Mouse (Mus musculus): ENCODE measurements around the gene Slc22a19. TPM values are rescaled to one million over a fixed set of nuclear protein-coding genes. Genes with fewer than 3 reads are reported as not detected.
"Not testable (repeated sequence)": the region's sequence is repeated elsewhere in the genome, so short reads cannot be mapped to it uniquely, and the experiment has no call there.

Gene Slc22a19
- polyA plus RNA-seq (2015; fragmentation: Nextera tagmentation; extraction: Ambion mirVana) = not detected in 2 replicates

DNA sequence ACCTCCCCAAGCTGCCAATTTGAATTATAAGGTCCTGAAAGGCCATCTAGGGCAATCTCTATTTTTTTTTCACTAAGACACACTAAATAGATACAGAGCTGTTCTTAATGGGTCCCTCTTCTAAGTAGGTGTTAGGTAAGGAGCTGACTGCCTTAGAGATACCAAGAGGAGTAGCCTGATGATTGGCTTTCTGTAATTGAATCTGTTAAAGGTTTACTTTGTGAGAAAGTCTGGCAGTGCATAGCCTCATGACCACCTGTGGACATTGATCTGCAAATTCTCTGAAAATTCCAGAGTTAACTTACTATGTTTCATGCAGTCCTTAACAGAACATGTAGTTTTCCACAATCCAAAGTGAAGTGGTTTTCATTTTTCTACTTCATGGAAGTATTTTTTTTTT lies at the start of gene Slc22a19:
Gene Slc22a19, minus strand, starts transcription at position 163 of the 400 bp plus-strand sequence.
- no peak within 1 kb of the TSS for H3K4me2 ChIP-seq (replicated peaks)
- no peak within 1 kb of the TSS for H3K9ac ChIP-seq
- H3K36me3 ChIP-seq = no peaks in the 10 kb centered on the region
- ATAC-seq (ENCODE audit: low FRiP score, low read depth) = no peak
- H3K27ac ChIP-seq = no peak within 1 kb of the TSS
- H3K4me3 ChIP-seq = no peak within 1 kb of the TSS
- no peaks in the 10 kb centered on the region for H3K4me1 ChIP-seq
- H3K9me3 ChIP-seq = no peaks in the 10 kb centered on the region
- H3K27me3 ChIP-seq = no peaks in the 10 kb centered on the region

DNA sequence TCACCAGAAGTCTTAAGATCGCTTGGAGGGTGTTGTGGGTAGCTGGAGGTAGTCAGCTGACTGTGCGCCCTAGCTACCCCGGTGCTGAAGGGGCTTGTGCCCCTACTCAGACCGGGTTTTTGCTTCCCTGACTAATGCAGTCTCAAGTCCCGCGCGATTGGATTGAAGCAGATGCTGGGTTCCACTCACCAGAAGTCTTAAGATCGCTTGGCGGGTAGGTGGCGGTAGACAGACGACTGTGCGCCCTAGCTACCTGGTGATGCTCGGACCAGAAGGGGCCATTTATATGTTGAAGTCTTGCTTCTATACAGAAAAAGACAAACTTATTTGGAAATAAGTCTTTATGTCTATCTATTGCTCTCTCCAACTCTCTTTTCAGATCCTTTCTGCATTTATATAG lies 42.3 kb upstream of the Slc22a19 start:
- not testable (repeated sequence) for H3K9ac ChIP-seq; H3K4me1 ChIP-seq; H3K27me3 ChIP-seq; H3K9me3 ChIP-seq; ATAC-seq (ENCODE audit: low FRiP score, low read depth); H3K4me2 ChIP-seq (replicated peaks); H3K4me3 ChIP-seq; H3K27ac ChIP-seq; H3K36me3 ChIP-seq
- WGBS = 72% methylated on average over 13 of the region's 13 CpGs

DNA sequence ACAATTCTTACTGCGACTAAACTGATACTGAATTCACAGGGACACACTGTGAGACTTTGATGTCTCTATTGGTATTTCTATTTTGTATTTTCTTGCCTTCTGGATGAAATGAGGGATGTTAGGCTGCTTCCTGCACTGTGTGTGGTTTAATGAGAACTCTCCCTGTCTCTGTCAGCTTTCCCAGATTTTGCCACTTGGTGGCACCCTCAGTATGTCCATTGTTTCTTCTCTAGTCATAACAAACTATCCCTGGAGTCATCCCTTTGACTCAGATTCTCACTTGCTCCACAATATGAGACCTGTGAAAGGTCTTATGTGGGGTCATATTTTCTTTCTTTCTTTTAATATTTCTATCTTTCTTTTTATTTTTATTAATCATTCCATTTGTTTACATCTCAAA lies 18.4 kb upstream of the Slc22a19 start:
- H3K27me3 ChIP-seq = no peaks in the 10 kb centered on the region
- H3K36me3 ChIP-seq = no peaks in the 10 kb centered on the region
- 25% methylated on average over 1 of the region's 1 CpGs for WGBS
- no peak for ATAC-seq (ENCODE audit: low FRiP score, low read depth)
- H3K9me3 ChIP-seq = 0 out of 2 replicates have a peak, but pooled peaks cover 6% of the 10 kb centered on the region
- H3K27ac ChIP-seq = no peak overlapping the region
- H3K4me3 ChIP-seq = no peak overlapping the region
- no peak overlapping the region for H3K4me2 ChIP-seq (replicated peaks)
- no peak overlapping the region for H3K9ac ChIP-seq
- H3K4me1 ChIP-seq = no peaks in the 10 kb centered on the region

DNA sequence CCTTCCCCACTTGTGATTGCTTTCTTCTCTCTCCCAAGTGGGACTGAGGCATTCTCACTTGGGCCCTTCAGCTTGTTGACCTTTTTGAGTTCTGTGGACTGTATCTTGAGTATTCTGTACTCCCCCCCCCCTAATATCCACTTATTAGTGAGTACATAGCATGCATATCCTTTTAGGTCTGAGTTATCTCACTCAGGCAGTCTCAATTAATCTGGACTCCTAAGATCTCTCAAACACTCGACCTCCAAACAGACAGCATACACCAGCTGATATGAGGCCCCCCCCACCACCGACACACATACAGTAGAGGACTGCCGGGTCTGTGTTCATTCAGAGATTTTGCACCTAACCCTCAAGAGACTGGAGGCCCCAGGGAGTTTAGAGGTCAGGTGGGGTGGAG lies 18.0 kb downstream of the Slc22a19 start:
- H3K27ac ChIP-seq; H3K4me2 ChIP-seq (replicated peaks); H3K9ac ChIP-seq; H3K9me3 ChIP-seq; H3K27me3 ChIP-seq; H3K36me3 ChIP-seq; H3K4me1 ChIP-seq; H3K4me3 ChIP-seq; ATAC-seq (ENCODE audit: low FRiP score, low read depth): not testable (repeated sequence)
- WGBS = 77% methylated on average over 3 of the region's 3 CpGs

DNA sequence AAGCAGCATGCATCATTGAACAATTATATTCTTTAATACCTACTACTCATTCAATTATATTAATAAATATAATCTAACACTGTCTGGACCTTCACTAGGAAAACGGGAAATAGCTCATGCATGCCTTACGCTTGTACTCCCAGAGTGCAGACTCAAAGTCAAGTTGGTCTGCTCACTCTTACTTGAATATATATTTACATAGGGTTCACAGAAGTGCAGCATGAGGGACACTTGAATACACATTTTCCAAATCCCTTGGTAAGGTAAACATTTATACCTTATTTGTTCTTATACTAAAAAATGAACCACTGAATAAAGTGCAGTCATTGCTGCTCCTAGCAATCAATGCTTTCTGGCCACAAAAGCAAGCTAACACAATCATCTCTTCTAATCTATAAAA lies 19.9 kb downstream of the Slc22a19 start:
- Histone ChIP-seq H3K4me2 (replicated peaks) (no peak overlapping the region), H3K27me3 (no peaks in the 10 kb centered on the region), H3K9me3 (0 out of 2 replicates have a peak, but pooled peaks cover 4% of the 10 kb centered on the region), H3K4me3 (no peak overlapping the region), H3K27ac (no peak overlapping the region), H3K36me3 (no peaks in the 10 kb centered on the region), H3K4me1 (no peaks in the 10 kb centered on the region), H3K9ac (no peak overlapping the region)
- ATAC-seq (ENCODE audit: low FRiP score, low read depth) = no peak
- 91% methylated on average over 2 of the region's 2 CpGs for WGBS

DNA sequence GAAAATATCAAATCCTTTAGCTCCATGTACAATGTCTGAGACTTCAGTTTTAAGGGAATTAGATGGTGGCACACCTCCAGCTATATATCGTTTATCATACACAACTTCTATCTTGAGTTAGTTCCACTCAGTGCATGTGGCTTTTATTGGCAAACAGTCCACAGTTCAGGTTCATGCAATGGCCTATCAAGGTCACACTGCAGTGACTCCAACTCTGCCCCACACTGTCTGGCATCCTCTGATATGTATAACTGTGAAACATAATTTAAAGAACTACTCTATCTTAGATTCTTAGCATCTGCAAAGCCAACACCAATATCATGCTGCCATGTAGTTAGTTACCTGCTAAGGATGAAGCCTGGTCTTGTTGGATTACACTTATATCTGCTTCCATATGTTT lies 23.1 kb downstream of the Slc22a19 start:
- ATAC-seq (ENCODE audit: low FRiP score, low read depth) = no peak
- Histone ChIP-seq H3K9me3 (no peaks in the 10 kb centered on the region), H3K36me3 (no peaks in the 10 kb centered on the region), H3K27ac (no peak overlapping the region), H3K4me3 (no peak overlapping the region), H3K4me2 (replicated peaks) (no peak overlapping the region), H3K4me1 (no peaks in the 10 kb centered on the region), H3K9ac (no peak overlapping the region), H3K27me3 (no peaks in the 10 kb centered on the region)
- 87% methylated on average over 1 of the region's 1 CpGs for WGBS

DNA sequence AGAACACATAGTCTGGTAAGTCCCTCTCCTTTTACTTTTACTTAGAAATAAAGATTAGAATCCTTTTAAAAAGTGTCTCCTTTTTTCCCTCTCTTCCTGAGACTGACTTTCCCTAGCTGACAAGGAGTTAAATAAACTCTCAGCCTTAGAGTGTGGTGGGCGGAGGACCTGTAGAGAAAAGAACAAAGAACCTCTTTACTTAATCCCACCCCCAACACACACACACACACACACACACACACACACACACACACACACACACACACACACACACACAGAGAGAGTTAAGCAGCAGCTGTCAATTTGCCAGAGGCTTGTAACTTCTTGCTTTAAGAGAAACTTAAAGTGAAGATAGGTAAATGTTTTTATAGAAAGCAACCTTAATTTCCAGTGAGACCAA lies 39.1 kb downstream of the Slc22a19 start:
- Histone ChIP-seq H3K9ac (no peak overlapping the region), H3K27ac (no peak overlapping the region), H3K27me3 (no peaks in the 10 kb centered on the region; the same call in 1 of the 2 replicates), H3K4me3 (no peak overlapping the region), H3K36me3 (no peaks in the 10 kb centered on the region), H3K4me1 (no peaks in the 10 kb centered on the region), H3K4me2 (replicated peaks) (no peak overlapping the region), H3K9me3 (peaks cover 2% of the 10 kb centered on the region; the same call in 1 of the 2 replicates)
- 14% methylated on average over 1 of the region's 1 CpGs for WGBS
- ATAC-seq (ENCODE audit: low FRiP score, low read depth) = no peak

DNA sequence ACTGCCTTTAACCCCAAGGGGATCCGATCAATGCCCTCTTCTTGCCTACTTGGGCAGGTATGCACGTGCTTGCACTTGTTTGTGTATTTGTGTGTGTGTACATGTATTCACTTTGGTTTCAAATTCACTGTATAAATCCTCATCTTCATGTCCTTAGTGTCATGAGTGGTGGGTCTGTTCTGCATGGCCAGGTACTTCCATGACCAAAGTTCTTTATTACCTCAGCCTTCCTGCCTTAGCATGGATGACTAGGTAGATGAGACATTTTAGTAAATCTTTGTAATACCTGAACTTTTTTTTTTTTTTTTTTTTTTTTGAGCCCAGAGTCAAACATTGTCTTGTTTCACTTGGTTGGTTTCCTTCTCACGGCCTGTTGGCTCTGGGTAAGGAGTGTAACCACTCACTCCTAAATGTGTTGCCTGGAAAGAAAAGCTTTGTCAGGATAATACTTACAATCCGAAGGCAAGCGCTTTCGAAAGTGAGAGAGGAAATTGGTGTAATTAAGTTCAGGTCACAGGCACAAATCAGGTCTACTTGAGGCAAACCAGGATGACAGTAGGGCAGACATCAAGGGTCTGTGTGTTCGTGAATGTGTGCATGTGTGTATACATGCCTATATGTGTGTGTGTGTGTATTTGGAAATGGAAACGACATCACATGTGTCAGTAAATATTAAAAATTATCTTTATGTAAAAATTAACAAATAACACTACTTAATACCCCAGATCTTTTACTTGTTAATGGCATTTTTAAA lies 62.0 kb downstream of the Slc22a19 start:
- no peak for ATAC-seq (ENCODE audit: low FRiP score, low read depth)
- H3K9ac ChIP-seq = no peak overlapping the region
- no peaks in the 10 kb centered on the region for H3K9me3 ChIP-seq
- WGBS = 76% methylated on average over 8 of the region's 8 CpGs
- no peaks in the 10 kb centered on the region for H3K36me3 ChIP-seq
- H3K4me3 ChIP-seq = no peak overlapping the region
- H3K4me2 ChIP-seq (replicated peaks) = no peak overlapping the region
- no peaks in the 10 kb centered on the region for H3K27me3 ChIP-seq
- H3K4me1 ChIP-seq = no peaks in the 10 kb centered on the region
- no peak overlapping the region for H3K27ac ChIP-seq

DNA sequence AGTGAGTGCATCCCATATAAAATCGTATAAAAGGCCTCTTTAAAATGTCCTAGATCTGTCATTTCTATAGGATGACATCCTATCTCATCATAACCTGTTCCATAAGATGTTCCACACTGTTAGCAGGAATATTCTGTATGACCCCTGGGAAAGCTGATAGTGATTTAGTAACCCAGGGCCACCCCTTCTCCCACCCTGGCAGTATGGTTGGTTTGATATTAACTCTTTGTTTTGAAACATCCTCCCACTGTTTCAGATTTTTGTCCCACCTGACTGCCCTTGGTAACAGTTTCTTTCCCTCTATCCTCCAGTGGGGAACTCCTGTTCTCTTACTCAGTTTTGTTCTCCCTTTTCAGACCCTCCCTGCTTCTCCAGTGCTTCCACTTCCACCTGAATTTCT lies 77.3 kb downstream of the Slc22a19 start:
- Histone ChIP-seq H3K27ac (no peak overlapping the region), H3K36me3 (no peaks in the 10 kb centered on the region), H3K27me3 (no peaks in the 10 kb centered on the region), H3K9ac (no peak overlapping the region), H3K4me3 (no peak overlapping the region), H3K9me3 (no peaks in the 10 kb centered on the region), H3K4me2 (replicated peaks) (no peak overlapping the region), H3K4me1 (no peaks in the 10 kb centered on the region)
- ATAC-seq (ENCODE audit: low FRiP score, low read depth) = no peak
- WGBS = 77% methylated on average over 1 of the region's 1 CpGs

DNA sequence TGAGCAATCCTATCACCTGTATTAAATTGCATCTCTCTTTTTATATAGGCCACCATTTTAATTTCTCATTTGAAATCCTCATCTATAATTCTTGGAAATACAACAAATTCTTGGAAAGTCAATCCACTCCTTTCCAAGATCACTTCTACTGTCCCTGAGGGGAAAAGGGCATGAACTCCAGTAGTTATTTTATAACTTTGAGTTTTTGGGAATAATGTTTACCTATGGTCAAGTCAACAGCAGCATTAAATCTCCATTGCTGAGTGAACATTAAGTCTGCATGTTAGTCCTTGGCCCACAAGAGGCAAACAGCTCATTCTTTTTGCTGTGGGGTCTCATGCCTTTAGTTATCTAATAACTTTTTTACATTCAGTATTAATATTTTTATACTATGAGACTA lies 78.1 kb downstream of the Slc22a19 start:
- no peak for ATAC-seq (ENCODE audit: low FRiP score, low read depth)
- no peaks in the 10 kb centered on the region for H3K9me3 ChIP-seq
- H3K27ac ChIP-seq = no peak overlapping the region

More for the DNA sequence above, 78.1 kb downstream of the Slc22a19 start:
- Histone ChIP-seq H3K27me3 (no peaks in the 10 kb centered on the region), H3K4me2 (replicated peaks) (no peak overlapping the region), H3K36me3 (no peaks in the 10 kb centered on the region), H3K4me1 (no peaks in the 10 kb centered on the region), H3K4me3 (no peak overlapping the region), H3K9ac (no peak overlapping the region)

Other genes with a start within 250 kb of the Slc22a19 start
- 102 and 106 TPM in 2 replicates for gene Rtn3, start 228.0 kb downstream of the Slc22a19 start, polyA plus RNA-seq (2015; fragmentation: Nextera tagmentation; extraction: Ambion mirVana)
- 13.7 and 15.6 TPM in 2 replicates for gene Atl3, start 217.3 kb downstream of the Slc22a19 start, polyA plus RNA-seq (2015; fragmentation: Nextera tagmentation; extraction: Ambion mirVana)
- 8.5 and 8.8 TPM in 2 replicates for gene Pla2g16, start 153.9 kb downstream of the Slc22a19 start, polyA plus RNA-seq (2015; fragmentation: Nextera tagmentation; extraction: Ambion mirVana)
- gene Lgals12, start 104.1 kb downstream of the Slc22a19 start, polyA plus RNA-seq (2015; fragmentation: Nextera tagmentation; extraction: Ambion mirVana) = 0.36 TPM in 2 replicates
- gene Hrasls5, start 98.8 kb downstream of the Slc22a19 start, polyA plus RNA-seq (2015; fragmentation: Nextera tagmentation; extraction: Ambion mirVana) = 0.18 TPM in 1 of 2 replicates, not detected in the other
- gene Slc22a26, start 91.4 kb upstream of the Slc22a19 start, polyA plus RNA-seq (2015; fragmentation: Nextera tagmentation; extraction: Ambion mirVana) = not detected in 2 replicates